ENCODE assay signal across 19 mouse cellular contexts in the genomic region with DNA sequence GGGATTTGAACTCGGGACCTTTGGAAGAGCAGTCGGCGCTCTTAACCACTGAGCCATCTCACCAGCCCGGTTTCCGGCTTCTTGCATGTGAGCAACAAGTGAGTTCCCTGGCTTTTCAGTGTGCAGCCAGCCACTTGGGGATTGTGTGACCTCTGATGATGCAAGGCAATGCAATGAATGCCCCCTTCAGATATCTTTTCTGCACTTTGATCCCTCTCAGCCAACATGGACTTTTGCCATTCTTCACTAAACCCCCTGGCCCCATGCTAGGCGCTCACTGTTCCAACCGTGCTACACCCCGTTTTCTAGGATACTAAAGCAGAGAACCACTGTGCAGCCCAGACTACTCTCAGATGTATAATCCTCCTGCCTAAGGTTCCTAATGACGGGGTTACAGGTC. TPM values are rescaled to one million over a fixed set of nuclear protein-coding genes. Genes with fewer than 3 reads are reported as not detected.
"Had no signal": no experiment of that assay in that cellular context is flagged by ENCODE, and none has a peak within 500 bp of the region (broad histone marks: within the 10 kb centered on the region; RNA-seq: fewer than 3 reads in every experiment).

No protein-coding gene starts in this region.

- H3K9me3 ChIP-seq: liver, embryonic 13.5 days; liver, embryonic 15.5 days; midbrain, embryonic 15.5 days; stomach, embryonic 15.5 days had no signal

- H3K27ac ChIP-seq: liver, embryonic 13.5 days; liver, embryonic 15.5 days; midbrain, embryonic 13.5 days; midbrain, embryonic 15.5 days; neural tube, embryonic 13.5 days; stomach, embryonic 15.5 days; stomach, postnatal 0 days had no signal

- H3K4me3 ChIP-seq: liver, embryonic 13.5 days; liver, embryonic 15.5 days; midbrain, embryonic 13.5 days; neural tube, embryonic 13.5 days; stomach, embryonic 15.5 days had no signal

- H3K9ac ChIP-seq: liver, embryonic 13.5 days; liver, embryonic 15.5 days; lung, embryonic 14.5 days; midbrain, embryonic 13.5 days; midbrain, embryonic 15.5 days; neural tube, embryonic 13.5 days; stomach, embryonic 15.5 days had no signal

- H3K27me3 ChIP-seq: liver, embryonic 13.5 days; liver, embryonic 15.5 days; midbrain, embryonic 13.5 days; midbrain, embryonic 15.5 days; neural tube, embryonic 13.5 days; stomach, embryonic 15.5 days had no signal

- H3K4me2 ChIP-seq: liver, embryonic 13.5 days; liver, embryonic 15.5 days; lung, embryonic 14.5 days; midbrain, embryonic 11.5 days; neural tube, embryonic 13.5 days; stomach, embryonic 15.5 days had no signal

- H3K4me1 ChIP-seq: liver, embryonic 13.5 days; liver, embryonic 15.5 days; stomach, embryonic 15.5 days had no signal

- DNase-seq: liver, embryonic 13.5 days; lung, adult 18-20 months; lung, postnatal 4 days; thymus, adult 2 months; thymus, postnatal 25 days; thymus, postnatal 4 days had no signal

- H3K36me3 ChIP-seq: liver, embryonic 13.5 days; liver, embryonic 15.5 days; midbrain, embryonic 15.5 days; stomach, embryonic 15.5 days had no signal

RNA-seq across cellular contexts. Expression of a gene that starts 52.3 kb away (rescaled TPM):
- polyA plus RNA-seq: liver, embryonic 13.5 days; liver, embryonic 15.5 days; lung, embryonic 14.5 days; lung, embryonic 16.5 days; midbrain, embryonic 11.5 days; midbrain, embryonic 15.5 days; midbrain, postnatal 0 days; neural tube, embryonic 11.5 days; neural tube, embryonic 13.5 days; thymus, adult 2 months; urinary bladder, adult 2 months had no signal

RNA-seq across cellular contexts. Expression of a gene that starts 55.6 kb away (rescaled TPM):
- polyA plus RNA-seq: liver, embryonic 13.5 days; lung, embryonic 14.5 days; lung, embryonic 16.5 days; midbrain, embryonic 11.5 days; midbrain, embryonic 15.5 days; neural tube, embryonic 11.5 days; spleen, adult 2 months; thymus, adult 2 months; urinary bladder, adult 2 months had no signal
